Mouse (Mus musculus): ENCODE measurements around the gene Man2c1. TPM values are rescaled to one million over a fixed set of nuclear protein-coding genes. Genes with fewer than 3 reads are reported as not detected.

Gene Man2c1
- 22.3 and 32.3 TPM in 2 replicates for total RNA-seq (2015; ENCODE audit: low replicate concordance)
- total RNA-seq (2017; ENCODE audit: low replicate concordance), result 18.6 and 29.7 TPM in 2 replicates

- ATAC-seq (replicated peaks; ENCODE audit: low FRiP score, poor library complexity, severe bottlenecking), result peak; percentile 87
Measured at GRCm38 (mm10) chr9:57130577-57131433, at the start of gene Man2c1. Gene Man2c1, plus strand, starts transcription at chr9:57130690.

- ATAC-seq (replicated peaks; ENCODE audit: low FRiP score, poor library complexity, severe bottlenecking), result no peak
Measured at GRCm38 (mm10) chr9:57082236-57082635, 48.3 kb upstream of the Man2c1 start.

- no peak for ATAC-seq (replicated peaks; ENCODE audit: low FRiP score, poor library complexity, severe bottlenecking)
Measured at GRCm38 (mm10) chr9:57117261-57117755, 13.2 kb upstream of the Man2c1 start.

GRCm38 (mm10) chr9:57129641-57130040 lies 849 bp upstream of the Man2c1 start:
- ATAC-seq (replicated peaks; ENCODE audit: low FRiP score, poor library complexity, severe bottlenecking), result no peak

- no peak for ATAC-seq (replicated peaks; ENCODE audit: low FRiP score, poor library complexity, severe bottlenecking)
Measured at GRCm38 (mm10) chr9:57137246-57137645, 6.8 kb downstream of the Man2c1 start.

GRCm38 (mm10) chr9:57137777-57138176 lies 7.3 kb downstream of the Man2c1 start:
- ATAC-seq (replicated peaks; ENCODE audit: low FRiP score, poor library complexity, severe bottlenecking), result no peak

- ATAC-seq (replicated peaks; ENCODE audit: low FRiP score, poor library complexity, severe bottlenecking), result no peak
Measured at GRCm38 (mm10) chr9:57138507-57138906, 8.0 kb downstream of the Man2c1 start.

- ATAC-seq (replicated peaks; ENCODE audit: low FRiP score, poor library complexity, severe bottlenecking), result no peak
Measured at GRCm38 (mm10) chr9:57139110-57139509, 8.6 kb downstream of the Man2c1 start.

GRCm38 (mm10) chr9:57139571-57139970 lies 9.1 kb downstream of the Man2c1 start:
- ATAC-seq (replicated peaks; ENCODE audit: low FRiP score, poor library complexity, severe bottlenecking), result no peak

GRCm38 (mm10) chr9:57141417-57142353 lies 11.2 kb downstream of the Man2c1 start:
- no peak for ATAC-seq (replicated peaks; ENCODE audit: low FRiP score, poor library complexity, severe bottlenecking)

- no peak for ATAC-seq (replicated peaks; ENCODE audit: low FRiP score, poor library complexity, severe bottlenecking)
Measured at GRCm38 (mm10) chr9:57143212-57143611, 12.7 kb downstream of the Man2c1 start.

- ATAC-seq (replicated peaks; ENCODE audit: low FRiP score, poor library complexity, severe bottlenecking), result no peak
Measured at GRCm38 (mm10) chr9:57144830-57145229, 14.3 kb downstream of the Man2c1 start.

- no peak for ATAC-seq (replicated peaks; ENCODE audit: low FRiP score, poor library complexity, severe bottlenecking)
Measured at GRCm38 (mm10) chr9:57146451-57147066, 16.1 kb downstream of the Man2c1 start.

GRCm38 (mm10) chr9:57147205-57148143 lies 17.0 kb downstream of the Man2c1 start:
- ATAC-seq (replicated peaks; ENCODE audit: low FRiP score, poor library complexity, severe bottlenecking), result 0 out of 2 replicates have a peak, but pooled peaks have one; percentile 1

- ATAC-seq (replicated peaks; ENCODE audit: low FRiP score, poor library complexity, severe bottlenecking), result peak; percentile 71
Measured at GRCm38 (mm10) chr9:57148144-57148878, 17.8 kb downstream of the Man2c1 start, which contains the start of gene Neil1. Gene Neil1, minus strand, starts transcription at chr9:57148305.

- no peak for ATAC-seq (replicated peaks; ENCODE audit: low FRiP score, poor library complexity, severe bottlenecking)
Measured at GRCm38 (mm10) chr9:57149021-57149420, 18.5 kb downstream of the Man2c1 start.

- ATAC-seq (replicated peaks; ENCODE audit: low FRiP score, poor library complexity, severe bottlenecking), result no peak
Measured at GRCm38 (mm10) chr9:57150192-57150591, 19.7 kb downstream of the Man2c1 start.

GRCm38 (mm10) chr9:57152331-57152730 lies 21.8 kb downstream of the Man2c1 start:
- ATAC-seq (replicated peaks; ENCODE audit: low FRiP score, poor library complexity, severe bottlenecking), result no peak
